Mouse (Mus musculus) midbrain, embryonic 14.5 days (tissue): ENCODE results near the gene Xpo5. TPM values are rescaled to one million over a fixed set of nuclear protein-coding genes. Genes with fewer than 3 reads are reported as not detected.

ENCODE experiments used
- ATAC-seq: fragments of 200-750 bp; cut with Nextera tagmentation; 2 replicates; pipeline ENCODE4 v1.8.0; 2017; ENCODE audit warnings: moderate number of reproducible peaks, moderate library complexity; ENCODE audit not compliant: low FRiP score, low TSS enrichment
- DNase-seq: peaks from one replicate; pipeline ENCODE4 v3.0.0-alpha.2; 2015
- H3K27ac ChIP-seq: fragments of 300-500 bp; sonication (generic); replicated peaks from 2 replicates; pipeline ENCODE4 v1.5.1; 2014; ENCODE audit warnings: mild to moderate bottlenecking, low read depth, low read length, moderate library complexity
- H3K27me3 ChIP-seq: fragments of 300-500 bp; sonication (generic); 2 replicates; pipeline ENCODE4 v1.6.1; 2014; ENCODE audit warnings: low read length, control low read depth, mixed read lengths; ENCODE audit not compliant: control insufficient read depth, insufficient read depth
- H3K36me3 ChIP-seq: fragments of 300-500 bp; sonication (generic); 2 replicates; pipeline ENCODE4 v1.6.1; 2014; ENCODE audit warnings: low read length, control low read depth; ENCODE audit not compliant: control insufficient read depth, insufficient read depth
- H3K4me1 ChIP-seq: fragments of 300-500 bp; sonication (generic); 2 replicates; pipeline ENCODE4 v1.6.1; 2014; ENCODE audit warnings: mild to moderate bottlenecking, antibody characterized with exemption, low read length, control low read depth; ENCODE audit not compliant: control insufficient read depth, insufficient read depth
- H3K4me2 ChIP-seq: fragments of 300-500 bp; sonication (generic); 2 replicates; pipeline ENCODE4 v1.6.1; 2014; ENCODE audit warnings: mild to moderate bottlenecking, low read length, moderate library complexity
- H3K4me3 ChIP-seq: fragments of 300-500 bp; sonication (generic); replicated peaks from 2 replicates; pipeline ENCODE4 v1.5.1; 2014; ENCODE audit warnings: low read depth, low read length
- H3K9ac ChIP-seq: fragments of 300-500 bp; sonication (generic); replicated peaks from 2 replicates; pipeline ENCODE4 v1.6.1; 2014; ENCODE audit warnings: mild to moderate bottlenecking, low read length, moderate library complexity
- H3K9me3 ChIP-seq: fragments of 300-500 bp; sonication (generic); 2 replicates; pipeline ENCODE4 v1.6.1; 2016; ENCODE audit warnings: low read length, control low read depth, mixed read lengths; ENCODE audit not compliant: control insufficient read depth
- WGBS: fragments of 180-500 bp; shearing (Covaris S2); extraction: QIAGEN DNeasy Blood & Tissue Kit; methylation state at CpG from one replicate; pipeline ENCODE4 v1.1.7; 2014; 5-methylcytosine and 5-hydroxymethylcytosine counted together
- polyA plus RNA-seq: library from polyadenylated mRNA; unstranded; fragments of >200 nt; fragmentation: Nextera tagmentation; extraction: Ambion mirVana; gene quantifications from 2 replicates; pipeline ENCODE4 v1.2.1, GENCODE M21; 2014

Gene Xpo5
- polyA plus RNA-seq, 1 experiment from 2014 or later: 54.3 TPM

GRCm38 (mm10) chr17:46168318-46168717, 34.3 kb upstream of the Xpo5 start:
- Histone ChIP-seq H3K4me2 (no peak overlapping the region), H3K27me3 (no peaks in the 10 kb centered on the region), H3K9ac (no peak overlapping the region), H3K27ac (no peak overlapping the region), H3K9me3 (no peaks in the 10 kb centered on the region), H3K4me1 (no peaks in the 10 kb centered on the region), H3K4me3 (no peak overlapping the region), H3K36me3 (peaks cover 89% of the 10 kb centered on the region)
- ATAC-seq: 0 out of 2 replicates have a peak, but pooled peaks have one; percentile 19
- no peak for DNase-seq
- WGBS: 64% methylated on average over 5 of the region's 5 CpGs

GRCm38 (mm10) chr17:46168768-46169167, 33.8 kb upstream of the Xpo5 start:
- Histone ChIP-seq H3K9ac (no peak overlapping the region), H3K27ac (no peak overlapping the region), H3K27me3 (no peaks in the 10 kb centered on the region), H3K4me2 (no peak overlapping the region), H3K4me3 (no peak overlapping the region), H3K9me3 (no peaks in the 10 kb centered on the region), H3K36me3 (peaks cover 89% of the 10 kb centered on the region), H3K4me1 (no peaks in the 10 kb centered on the region)
- WGBS: 93% methylated on average over 5 of the region's 5 CpGs
- DNase-seq: no peak
- 0 out of 2 replicates have a peak, but pooled peaks have one; percentile 29 for ATAC-seq

GRCm38 (mm10) chr17:46170538-46170937, 32.0 kb upstream of the Xpo5 start:
- Histone ChIP-seq H3K9ac (no peak overlapping the region), H3K9me3 (no peaks in the 10 kb centered on the region), H3K27me3 (no peaks in the 10 kb centered on the region), H3K4me3 (no peak overlapping the region), H3K27ac (no peak overlapping the region), H3K4me1 (no peaks in the 10 kb centered on the region), H3K36me3 (peaks cover 75% of the 10 kb centered on the region), H3K4me2 (no peak overlapping the region)
- DNase-seq (peak; percentile 72), ATAC-seq (no peak)
- WGBS: 73% methylated on average over 3 of the region's 3 CpGs

GRCm38 (mm10) chr17:46182273-46182672, 20.3 kb upstream of the Xpo5 start:
- H3K36me3 ChIP-seq: peaks cover 94% of the 10 kb centered on the region
- 84% methylated on average over 4 of the region's 4 CpGs for WGBS
- ATAC-seq: no peak

GRCm38 (mm10) chr17:46188829-46189228, 13.8 kb upstream of the Xpo5 start:
- Histone ChIP-seq H3K4me2 (no peak overlapping the region), H3K27me3 (no peaks in the 10 kb centered on the region), H3K4me1 (no peaks in the 10 kb centered on the region), H3K9me3 (no peaks in the 10 kb centered on the region), H3K36me3 (peaks cover 87% of the 10 kb centered on the region), H3K9ac (no peak overlapping the region), H3K4me3 (no peak overlapping the region), H3K27ac (no peak overlapping the region)
- WGBS: 92% methylated on average over 2 of the region's 2 CpGs
- ATAC-seq (no peak), DNase-seq (no peak)

More at GRCm38 (mm10) chr17:46182273-46182672, 20.3 kb upstream of the Xpo5 start:
- DNase-seq: no peak
- Histone ChIP-seq H3K27me3 (no peaks in the 10 kb centered on the region), H3K9me3 (no peaks in the 10 kb centered on the region), H3K27ac (no peak overlapping the region), H3K4me2 (no peak overlapping the region), H3K9ac (no peak overlapping the region), H3K4me1 (no peaks in the 10 kb centered on the region), H3K4me3 (no peak overlapping the region)

- Histone ChIP-seq H3K4me1 (peaks cover 20% of the 10 kb centered on the region), H3K27ac (no peak overlapping the region), H3K9me3 (no peaks in the 10 kb centered on the region), H3K36me3 (peaks cover 37% of the 10 kb centered on the region), H3K4me3 (no peak overlapping the region), H3K27me3 (no peaks in the 10 kb centered on the region), H3K4me2 (peak overlapping the region; percentile 96), H3K9ac (no peak overlapping the region; the same call in 1 of the 2 replicates)
- DNase-seq: no peak
- no peak for ATAC-seq
- WGBS: 64% methylated on average over 6 of the region's 6 CpGs
These were observed 1.4 kb upstream of the Xpo5 start for GRCm38 (mm10) chr17:46201151-46201550.

GRCm38 (mm10) chr17:46203078-46203477, 496 bp downstream of the Xpo5 start:
- 0% methylated on average over 20 of the region's 20 CpGs for WGBS
- DNase-seq: no peak
- ATAC-seq: peak; percentile 32; the same call in 1 of the 2 replicates

GRCm38 (mm10) chr17:46206676-46207075, 4.1 kb downstream of the Xpo5 start:
- no peaks in the 10 kb centered on the region for H3K27me3 ChIP-seq
- H3K9ac ChIP-seq: no peak overlapping the region
- H3K4me2 ChIP-seq: no peak overlapping the region
- DNase-seq (no peak), ATAC-seq (no peak)
- no peak overlapping the region for H3K4me3 ChIP-seq
- peaks cover 60% of the 10 kb centered on the region for H3K36me3 ChIP-seq
- H3K27ac ChIP-seq: no peak overlapping the region
- peaks cover 12% of the 10 kb centered on the region for H3K4me1 ChIP-seq
- H3K9me3 ChIP-seq: no peaks in the 10 kb centered on the region

More at GRCm38 (mm10) chr17:46203078-46203477, 496 bp downstream of the Xpo5 start:
- H3K27ac ChIP-seq: peak overlapping the region; percentile 68
- peak overlapping the region; percentile 78 for H3K9ac ChIP-seq
- peak overlapping the region; percentile 91 for H3K4me3 ChIP-seq
- H3K4me1 ChIP-seq: peaks cover 20% of the 10 kb centered on the region
- H3K4me2 ChIP-seq: peak overlapping the region; percentile 96
- peaks cover 38% of the 10 kb centered on the region for H3K36me3 ChIP-seq
- no peaks in the 10 kb centered on the region for H3K27me3 ChIP-seq
- no peaks in the 10 kb centered on the region for H3K9me3 ChIP-seq

- Histone ChIP-seq H3K4me1 (no peaks in the 10 kb centered on the region), H3K36me3 (peaks cover 89% of the 10 kb centered on the region), H3K9me3 (no peaks in the 10 kb centered on the region), H3K27me3 (no peaks in the 10 kb centered on the region), H3K4me3 (no peak overlapping the region), H3K9ac (no peak overlapping the region), H3K4me2 (no peak overlapping the region), H3K27ac (no peak overlapping the region)
- DNase-seq: no peak
- no peak for ATAC-seq
- 94% methylated on average over 3 of the region's 3 CpGs for WGBS
These were observed 8.0 kb downstream of the Xpo5 start for GRCm38 (mm10) chr17:46210550-46210949.
